Mouse (Mus musculus) frontal cortex, postnatal 36 days (tissue): ENCODE results near the gene Dhx37.

Source experiments
- DNase-seq, 2 experiments: peaks; one replicate each; pipeline ENCODE4 v3.0.0; 2022; ENCODE audit warnings: low spot score in 2 of 2

The Dhx37 gene

DNA sequence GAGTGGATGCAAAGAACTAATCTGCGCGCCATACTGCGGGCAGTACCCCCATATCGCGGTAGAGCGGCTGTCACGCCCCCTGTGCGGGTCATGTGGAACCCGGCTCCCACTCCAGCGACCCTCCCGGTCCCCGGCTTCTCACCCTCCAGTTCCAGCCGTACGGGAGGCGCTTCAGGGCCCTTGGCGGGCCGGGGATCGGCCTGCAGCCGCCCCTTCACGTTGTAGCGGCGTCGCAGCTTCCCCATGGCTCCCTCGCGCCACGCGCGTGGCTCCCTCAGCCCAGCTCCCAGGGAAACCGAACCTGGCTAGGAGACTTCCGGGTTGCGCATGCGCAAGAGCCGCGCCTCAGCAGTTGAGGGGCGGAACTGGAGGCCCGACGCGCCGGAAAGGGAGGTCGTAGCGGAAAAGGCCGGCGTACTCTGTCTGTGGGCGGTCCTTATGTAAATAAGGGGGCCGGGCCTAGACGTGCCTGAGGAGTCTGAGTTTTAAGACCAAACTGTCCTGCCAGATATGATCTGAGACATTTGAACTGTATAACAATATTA, at the start of gene Dhx37:
Gene Dhx37 (minus strand): TSS at position 329 of the 545 bp plus-strand sequence.
- DNase-seq = peak; percentile 91 to 94

DNA sequence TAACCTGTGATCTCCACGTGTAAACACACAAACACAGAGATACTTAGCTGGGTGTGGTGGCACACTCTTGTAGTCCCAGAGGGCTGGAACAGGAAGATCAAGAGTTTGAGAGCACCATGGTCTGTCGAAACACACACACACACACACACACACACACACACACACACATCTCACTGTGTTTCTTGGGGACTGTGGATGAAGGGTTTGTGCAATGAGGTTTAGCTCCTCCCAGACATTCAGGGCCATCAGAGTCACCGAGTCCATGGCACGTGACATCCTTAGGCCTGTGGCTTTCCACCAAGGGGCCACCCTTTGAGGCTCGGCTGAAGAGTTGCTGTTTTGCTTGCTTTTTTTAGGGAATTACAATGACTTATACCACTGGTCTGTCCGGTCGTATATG, 48.6 kb upstream of the Dhx37 start:
- no peak for DNase-seq

GRCm38 (mm10) chr5:125480434-125481231, 46.7 kb upstream of the Dhx37 start:
- DNase-seq = no peak

DNA sequence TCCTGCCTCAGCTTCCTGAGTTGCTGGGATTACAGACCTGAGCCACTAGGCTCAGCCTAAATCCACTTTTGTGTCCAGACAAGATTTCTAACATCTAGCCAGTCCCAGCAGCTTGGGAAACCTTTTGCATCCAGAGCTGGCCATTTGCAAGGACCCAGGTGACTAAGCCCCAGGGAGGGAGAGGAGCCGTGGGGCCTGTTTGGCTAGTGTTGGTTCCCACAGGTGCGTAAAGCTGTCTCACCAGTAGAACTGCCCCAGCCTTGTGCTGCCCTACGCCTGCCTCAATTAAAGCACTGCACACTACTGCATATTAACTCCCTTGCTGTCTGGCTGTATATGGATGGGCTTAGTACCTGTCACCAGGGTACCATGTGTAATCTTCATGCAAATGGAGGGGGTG, 45.5 kb upstream of the Dhx37 start:
- DNase-seq = no peak

GRCm38 (mm10) chr5:125478037-125478436, 44.1 kb upstream of the Dhx37 start:
- DNase-seq = no peak

DNA sequence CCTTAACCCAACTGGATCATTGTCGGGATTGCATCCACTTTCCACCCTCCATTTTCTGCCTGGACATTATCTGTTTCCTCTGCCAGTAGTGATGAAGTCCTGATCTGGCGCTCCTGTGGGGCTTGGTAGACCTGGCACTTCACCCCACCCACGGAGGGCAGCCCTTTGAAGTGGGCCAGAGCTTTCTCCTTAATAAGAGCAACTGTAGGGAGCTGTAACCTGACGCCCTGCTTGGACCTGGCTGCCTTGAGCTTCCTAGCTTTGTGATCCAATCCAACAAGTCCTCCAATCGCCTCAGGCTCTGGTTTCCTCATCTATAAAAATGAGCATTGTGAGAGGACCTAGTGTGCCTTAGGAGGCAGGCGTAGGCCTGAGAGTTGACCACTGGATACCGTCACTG, 43.6 kb upstream of the Dhx37 start:
- no peak for DNase-seq

DNA sequence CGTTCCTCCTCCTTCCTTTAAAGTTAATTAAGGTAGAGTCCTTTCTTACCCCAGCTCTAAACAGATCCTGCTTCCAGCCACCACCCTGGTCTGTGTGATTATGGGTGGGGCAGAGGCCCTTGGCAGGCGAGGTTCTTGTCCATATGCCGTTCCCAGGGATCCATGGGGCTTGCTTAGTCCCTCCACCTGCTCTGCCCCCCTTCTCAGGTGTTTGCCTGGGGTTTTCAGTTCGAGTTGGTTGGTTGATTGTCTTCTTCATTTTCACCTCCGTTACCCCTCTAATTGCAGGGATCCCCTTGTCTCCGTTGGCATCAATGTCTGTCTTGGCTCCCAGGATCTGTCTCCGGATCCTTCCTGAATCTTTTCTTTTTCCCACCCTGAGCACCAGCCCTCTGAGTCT, 42.9 kb upstream of the Dhx37 start:
- DNase-seq = no peak

GRCm38 (mm10) chr5:125476286-125476625, 42.3 kb upstream of the Dhx37 start:
- peak; percentile 47 to 59 for DNase-seq

DNA sequence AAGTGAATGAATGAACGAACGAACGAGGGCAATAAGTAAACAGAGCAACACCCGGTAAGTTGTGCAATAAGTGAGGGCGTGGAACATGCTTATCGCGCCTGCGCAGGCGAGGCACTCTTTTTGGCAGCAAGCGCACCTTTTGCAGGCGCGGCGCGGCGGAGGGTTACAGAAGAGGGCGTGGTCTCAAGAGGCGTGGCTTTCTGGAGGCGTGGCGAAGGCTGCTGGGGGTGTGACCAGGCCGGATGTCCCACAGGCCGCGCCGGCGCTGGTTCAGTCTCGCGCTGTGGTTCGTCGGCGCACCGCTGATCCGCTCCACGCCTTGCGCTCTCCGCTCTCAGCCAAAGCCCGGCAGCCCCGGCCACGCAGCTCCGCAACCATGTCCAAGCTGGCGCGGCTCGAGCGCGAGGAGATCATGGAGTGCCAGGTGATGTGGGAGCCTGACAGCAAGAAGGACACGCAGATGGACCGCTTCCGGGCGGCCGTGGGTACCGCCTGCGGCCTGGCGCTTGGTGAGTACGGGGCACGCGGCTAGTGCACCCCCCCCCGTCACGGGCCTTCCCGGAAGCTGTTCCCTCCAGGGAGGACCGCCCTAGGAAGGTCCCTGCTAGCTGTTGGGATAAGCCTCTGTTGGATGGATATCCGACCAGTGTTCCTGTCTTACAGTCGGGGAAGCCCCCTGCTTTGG, 41.8 kb upstream of the Dhx37 start, which contains the start of gene Aacs:
Gene Aacs (plus strand): TSS at position 214 of the 685 bp plus-strand sequence.
- peak; percentile 97 for DNase-seq

DNA sequence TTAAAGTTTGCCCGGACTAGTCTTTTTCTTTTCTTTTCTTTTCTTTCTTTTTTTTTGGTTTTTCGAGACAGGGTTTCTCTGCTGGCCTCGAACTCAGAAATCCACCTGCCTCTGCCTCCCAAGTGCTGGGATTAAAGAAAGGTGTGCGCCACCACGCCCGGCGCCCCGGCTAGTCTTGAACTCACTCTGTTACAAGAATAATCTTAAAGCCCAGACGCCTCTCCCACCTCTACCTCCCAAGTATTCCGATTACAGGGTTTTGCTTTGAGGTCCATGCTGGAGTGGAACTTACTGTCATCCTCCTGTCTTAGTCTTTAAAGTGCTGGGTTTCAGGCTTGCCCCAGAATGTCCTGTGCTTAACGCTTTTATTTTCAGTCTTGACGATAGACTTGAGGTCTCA, 41.1 kb upstream of the Dhx37 start:
- no peak for DNase-seq

- no peak for DNase-seq
These were observed 39.0 kb upstream of the Dhx37 start for GRCm38 (mm10) chr5:125472796-125473475.

- DNase-seq = no peak
These were observed 36.8 kb upstream of the Dhx37 start for GRCm38 (mm10) chr5:125470713-125471112.

GRCm38 (mm10) chr5:125467261-125467660, 33.3 kb upstream of the Dhx37 start:
- no peak for DNase-seq

DNA sequence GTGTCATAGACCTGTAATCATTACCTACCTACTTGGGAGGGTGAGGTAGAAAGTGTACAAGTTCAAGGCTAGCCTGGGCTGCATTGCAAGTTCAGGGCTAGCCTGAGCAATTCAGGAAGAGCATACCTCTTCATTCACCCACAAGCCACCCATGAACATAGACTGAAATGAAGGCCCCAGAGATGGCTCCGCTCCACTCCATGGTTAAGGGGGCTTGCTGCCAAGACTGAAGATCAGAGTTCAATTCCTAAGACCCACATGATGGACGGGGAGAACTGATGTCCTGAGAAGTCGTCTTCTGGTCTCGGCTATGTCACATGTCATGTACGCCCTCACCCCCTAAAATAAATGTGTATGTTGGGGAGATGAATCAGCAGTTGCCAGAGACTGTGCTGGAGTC, 32.6 kb upstream of the Dhx37 start:
- no peak for DNase-seq

DNA sequence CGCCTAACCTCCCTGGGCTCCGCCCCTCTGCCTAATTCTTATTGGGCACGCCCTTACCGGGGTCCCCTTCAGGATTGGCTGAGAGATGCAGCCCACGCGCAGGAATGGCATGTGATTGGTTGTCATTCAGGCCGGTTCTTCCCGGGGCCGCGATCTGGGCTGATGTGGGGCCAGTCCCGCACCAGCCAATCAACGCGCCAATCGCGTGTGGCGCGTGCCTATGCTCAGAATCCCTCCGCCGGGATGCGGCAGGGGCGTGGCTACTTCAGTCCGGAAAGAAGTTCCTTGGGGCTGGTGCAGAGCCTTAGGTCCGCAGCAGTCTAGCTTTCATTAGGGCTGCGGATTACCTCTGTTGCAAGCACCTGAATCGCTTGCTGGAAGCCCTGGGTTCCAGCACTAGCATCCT, 31.8 kb upstream of the Dhx37 start:
- DNase-seq = peak; percentile 95 to 98

DNA sequence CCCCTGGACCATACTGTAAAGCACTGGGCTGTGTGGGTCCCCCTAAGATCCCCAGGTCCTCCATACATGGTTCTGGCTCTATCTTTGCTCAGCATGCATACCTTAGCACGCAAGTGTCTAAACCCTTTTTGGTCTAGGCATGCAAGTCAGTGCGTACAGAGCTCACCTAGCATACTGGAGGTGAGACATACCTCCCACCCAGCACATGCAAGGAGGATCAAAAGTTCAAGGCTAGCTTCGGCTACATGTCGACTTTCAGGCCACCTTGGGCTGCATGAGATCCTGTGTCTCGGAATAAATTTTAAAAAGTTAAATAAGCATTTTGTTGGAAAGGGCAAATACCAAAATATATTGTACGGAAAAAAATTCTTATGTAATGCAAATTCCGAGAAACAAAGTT, 31.3 kb upstream of the Dhx37 start:
- no peak for DNase-seq

- peak in 1 of 2 experiments; percentile 45 for DNase-seq
These were observed 28.0 kb upstream of the Dhx37 start for GRCm38 (mm10) chr5:125461868-125462445.

GRCm38 (mm10) chr5:125460574-125460973, 26.7 kb upstream of the Dhx37 start:
- no peak for DNase-seq

DNA sequence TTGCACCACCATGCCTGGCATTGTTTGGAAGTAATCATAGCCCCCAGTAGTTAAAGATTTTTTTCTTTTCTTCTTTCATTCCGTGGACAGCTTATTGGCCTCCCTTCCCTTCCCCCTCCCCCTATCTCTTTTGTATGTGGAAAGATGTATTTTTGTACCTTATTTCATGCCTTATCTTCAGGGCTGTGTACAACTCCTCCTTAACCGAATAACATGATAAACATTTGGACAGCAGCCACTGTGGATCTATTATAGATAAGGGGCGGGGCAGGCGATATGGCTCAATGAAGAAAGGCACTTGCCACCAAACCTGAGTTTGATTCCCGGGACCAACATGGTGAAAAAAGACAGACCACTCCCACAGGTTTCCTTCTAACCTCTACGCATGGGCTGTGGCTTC, 23.6 kb upstream of the Dhx37 start:
- DNase-seq = no peak

GRCm38 (mm10) chr5:125456100-125456499, 22.2 kb upstream of the Dhx37 start:
- no peak for DNase-seq

DNA sequence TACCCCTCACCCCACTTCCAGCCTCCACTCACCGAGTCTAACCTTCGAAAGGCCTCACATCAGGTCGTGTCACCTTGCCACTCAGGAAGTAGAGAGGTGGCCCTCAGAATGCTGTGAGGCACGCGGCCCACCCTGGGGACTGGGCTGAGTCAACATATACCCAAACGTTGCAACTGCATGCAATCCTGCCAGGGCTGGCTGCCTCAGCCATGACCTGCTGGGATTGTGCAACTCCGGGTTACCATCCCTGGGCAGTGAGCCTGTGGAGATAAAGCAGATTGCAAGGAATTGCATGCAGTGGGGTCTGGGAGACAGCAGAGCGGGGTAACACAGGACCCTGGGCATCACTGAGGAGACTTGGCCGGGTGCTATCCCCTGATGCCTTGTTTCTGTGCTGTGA, 18.7 kb upstream of the Dhx37 start:
- no peak for DNase-seq

GRCm38 (mm10) chr5:125449306-125449705, 15.4 kb upstream of the Dhx37 start:
- DNase-seq = peak in 1 of 2 experiments; percentile 55
